Mouse (Mus musculus): ENCODE measurements around the gene Acot2. TPM values are rescaled to one million over a fixed set of nuclear protein-coding genes. Genes with fewer than 3 reads are reported as not detected.
"Not testable (repeated sequence)": the region's sequence is repeated elsewhere in the genome, so short reads cannot be mapped to it uniquely, and the experiment has no call there.

The Acot2 gene
- polyA plus RNA-seq, 1 experiment: 32.9 TPM

- H3K27me3 ChIP-seq (replicated peaks; ENCODE audit: control insufficient read depth, insufficient read depth, low read length); H3K36me3 ChIP-seq (ENCODE audit: control insufficient read depth, insufficient read depth, low read length): not testable (repeated sequence)
- Histone ChIP-seq H3K4me1 (ENCODE audit: control insufficient read depth, insufficient read depth, low read length) (peaks cover 11% of the 10 kb centered on the region; the same call in 1 of the 2 replicates), H3K4me3 (ENCODE audit: insufficient read depth, low read depth, low read length) (peak within 1 kb of the TSS; percentile 43), H3K27ac (ENCODE audit: insufficient read depth, low read depth, low read length) (0 out of 2 replicates have a peak within 1 kb of the TSS, but pooled peaks have one; percentile 30)
- TF ChIP-seq POLR2A (IDR thresholded peaks at IDR 0.05; ENCODE audit: low read depth, low read length): peak; percentile 56
- peak; percentile 92 for DNase-seq
- 2% methylated on average over 62 of the region's 70 CpGs for WGBS
These were observed 21.7 kb downstream of the Acot2 start, which contains the start of gene Acot1 for GRCm38 (mm10) chr12:84009171-84009965. Gene Acot1, plus strand, starts transcription at chr12:84009490.

GRCm38 (mm10) chr12:84010201-84010600, 22.5 kb downstream of the Acot2 start:
- no peaks in the 10 kb centered on the region for H3K27me3 ChIP-seq (replicated peaks; ENCODE audit: control insufficient read depth, insufficient read depth, low read length)
- TF ChIP-seq POLR2A (IDR thresholded peaks at IDR 0.05; ENCODE audit: low read depth, low read length): no peak
- no peak for TF ChIP-seq CTCF (conservative IDR thresholded peaks at IDR 0.05; ENCODE audit: insufficient read depth, insufficient read length, low read depth, low read length)
- no peak overlapping the region; the same call in 1 of the 2 replicates for H3K4me3 ChIP-seq (ENCODE audit: insufficient read depth, low read depth, low read length)
- 69% methylated on average over 3 of the region's 3 CpGs for WGBS
- DNase-seq: peak; percentile 47
- peaks cover 11% of the 10 kb centered on the region; the same call in 1 of the 2 replicates for H3K4me1 ChIP-seq (ENCODE audit: control insufficient read depth, insufficient read depth, low read length)
- no peaks in the 10 kb centered on the region for H3K36me3 ChIP-seq (ENCODE audit: control insufficient read depth, insufficient read depth, low read length)
- no peak overlapping the region for H3K27ac ChIP-seq (ENCODE audit: insufficient read depth, low read depth, low read length)

- Histone ChIP-seq H3K4me3 (ENCODE audit: insufficient read depth, low read depth, low read length) (no peak overlapping the region), H3K4me1 (ENCODE audit: control insufficient read depth, insufficient read depth, low read length) (peaks cover 11% of the 10 kb centered on the region; the same call in 1 of the 2 replicates), H3K27ac (ENCODE audit: insufficient read depth, low read depth, low read length) (no peak overlapping the region), H3K27me3 (replicated peaks; ENCODE audit: control insufficient read depth, insufficient read depth, low read length) (no peaks in the 10 kb centered on the region), H3K36me3 (ENCODE audit: control insufficient read depth, insufficient read depth, low read length) (no peaks in the 10 kb centered on the region)
- TF ChIP-seq CTCF (conservative IDR thresholded peaks at IDR 0.05; ENCODE audit: insufficient read depth, insufficient read length, low read depth, low read length) (no peak), POLR2A (IDR thresholded peaks at IDR 0.05; ENCODE audit: low read depth, low read length) (no peak)
- 18% methylated on average over 12 of the region's 12 CpGs for WGBS
- peak; percentile 98 for DNase-seq
These were observed 23.8 kb downstream of the Acot2 start for GRCm38 (mm10) chr12:84011251-84012040.

GRCm38 (mm10) chr12:84013130-84013529, 25.5 kb downstream of the Acot2 start:
- no peaks in the 10 kb centered on the region for H3K27me3 ChIP-seq (replicated peaks; ENCODE audit: control insufficient read depth, insufficient read depth, low read length)
- H3K36me3 ChIP-seq (ENCODE audit: control insufficient read depth, insufficient read depth, low read length): no peaks in the 10 kb centered on the region
- DNase-seq: no peak
- H3K4me1 ChIP-seq (ENCODE audit: control insufficient read depth, insufficient read depth, low read length): peaks cover 11% of the 10 kb centered on the region; the same call in 1 of the 2 replicates
- H3K4me3 ChIP-seq (ENCODE audit: insufficient read depth, low read depth, low read length): no peak overlapping the region
- no peak overlapping the region for H3K27ac ChIP-seq (ENCODE audit: insufficient read depth, low read depth, low read length)
- 75% methylated on average over 6 of the region's 6 CpGs for WGBS
- no peak for TF ChIP-seq CTCF (conservative IDR thresholded peaks at IDR 0.05; ENCODE audit: insufficient read depth, insufficient read length, low read depth, low read length)
- TF ChIP-seq POLR2A (IDR thresholded peaks at IDR 0.05; ENCODE audit: low read depth, low read length): no peak

GRCm38 (mm10) chr12:84013701-84014100, 26.0 kb downstream of the Acot2 start:
- WGBS: 86% methylated on average over 7 of the region's 7 CpGs
- no peaks in the 10 kb centered on the region for H3K36me3 ChIP-seq (ENCODE audit: control insufficient read depth, insufficient read depth, low read length)
- no peak for DNase-seq
- TF ChIP-seq POLR2A (IDR thresholded peaks at IDR 0.05; ENCODE audit: low read depth, low read length) (no peak), CTCF (conservative IDR thresholded peaks at IDR 0.05; ENCODE audit: insufficient read depth, insufficient read length, low read depth, low read length) (no peak)
- no peak overlapping the region for H3K27ac ChIP-seq (ENCODE audit: insufficient read depth, low read depth, low read length)
- H3K4me3 ChIP-seq (ENCODE audit: insufficient read depth, low read depth, low read length): no peak overlapping the region
- H3K27me3 ChIP-seq (replicated peaks; ENCODE audit: control insufficient read depth, insufficient read depth, low read length): no peaks in the 10 kb centered on the region
- peaks cover 8% of the 10 kb centered on the region; the same call in 1 of the 2 replicates for H3K4me1 ChIP-seq (ENCODE audit: control insufficient read depth, insufficient read depth, low read length)

GRCm38 (mm10) chr12:84020528-84020927, 32.9 kb downstream of the Acot2 start:
- DNase-seq: peak; percentile 97
- H3K4me1 ChIP-seq (ENCODE audit: control insufficient read depth, insufficient read depth, low read length); H3K27me3 ChIP-seq (replicated peaks; ENCODE audit: control insufficient read depth, insufficient read depth, low read length); H3K36me3 ChIP-seq (ENCODE audit: control insufficient read depth, insufficient read depth, low read length); H3K4me3 ChIP-seq (ENCODE audit: insufficient read depth, low read depth, low read length); H3K27ac ChIP-seq (ENCODE audit: insufficient read depth, low read depth, low read length): not testable (repeated sequence)
- 20% methylated on average over 7 of the region's 7 CpGs for WGBS

GRCm38 (mm10) chr12:84022266-84022665, 34.6 kb downstream of the Acot2 start:
- H3K4me1 ChIP-seq (ENCODE audit: control insufficient read depth, insufficient read depth, low read length); H3K4me3 ChIP-seq (ENCODE audit: insufficient read depth, low read depth, low read length); DNase-seq; H3K27ac ChIP-seq (ENCODE audit: insufficient read depth, low read depth, low read length); H3K27me3 ChIP-seq (replicated peaks; ENCODE audit: control insufficient read depth, insufficient read depth, low read length); H3K36me3 ChIP-seq (ENCODE audit: control insufficient read depth, insufficient read depth, low read length): not testable (repeated sequence)
- 76% methylated on average over 4 of the region's 4 CpGs for WGBS
